Mouse (Mus musculus) small intestine, adult 2 months (tissue): ENCODE data around the gene Nox4. TPM values are rescaled to one million over a fixed set of nuclear protein-coding genes. Genes with fewer than 3 reads are reported as not detected.

ENCODE experiments used
- H3K27ac ChIP-seq: fragments of 200-500 bp; 2 replicates; pipeline ENCODE4 v1.5.1; 2012; ENCODE audit warnings: low read depth, low read length, control low read depth, inconsistent platforms; ENCODE audit not compliant: insufficient read depth
- H3K27me3 ChIP-seq: fragments of 200-500 bp; 2 replicates; pipeline ENCODE4 v1.6.1; 2012; ENCODE audit warnings: mild to moderate bottlenecking, moderate library complexity, low read length, inconsistent platforms; ENCODE audit not compliant: control insufficient read depth, insufficient read depth
- H3K36me3 ChIP-seq: fragments of 200-500 bp; 2 replicates; pipeline ENCODE4 v1.6.1; 2012; ENCODE audit warnings: mild to moderate bottlenecking, low read length, control low read depth, inconsistent platforms; ENCODE audit not compliant: control insufficient read depth, insufficient read depth
- H3K4me1 ChIP-seq: fragments of 200-500 bp; 2 replicates; pipeline ENCODE4 v1.6.1; 2012; ENCODE audit warnings: low read length, inconsistent platforms, mixed read lengths; ENCODE audit not compliant: control insufficient read depth, insufficient read depth, insufficient read length
- H3K4me3 ChIP-seq: fragments of 200-500 bp; 2 replicates; pipeline ENCODE4 v1.5.1; 2012; ENCODE audit warnings: low read depth, mild to moderate bottlenecking, control low read depth, inconsistent platforms, low read length, moderate library complexity
- CTCF ChIP-seq: fragments of 200-500 bp; IDR thresholded peaks from 2 replicates; pipeline ENCODE4 v1.5.1; 2012; ENCODE audit warnings: low read depth, mild to moderate bottlenecking, control low read depth, inconsistent platforms, low read length, moderate library complexity, mixed read lengths; ENCODE audit not compliant: insufficient replicate concordance, insufficient read length; ENCODE audit errors: extremely low read depth
- POLR2A ChIP-seq: fragments of 200-500 bp; IDR thresholded peaks from 2 replicates; pipeline ENCODE4 v1.6.1; 2012; ENCODE audit warnings: low read depth, mild to moderate bottlenecking, control low read depth, inconsistent platforms, low read length, moderate library complexity
- WGBS: fragments of 180-500 bp; shearing (Covaris S2); methylation state at CpG from one replicate; pipeline ENCODE4 v1.1.7; 2018; 5-methylcytosine and 5-hydroxymethylcytosine counted together
- polyA plus RNA-seq: library from polyadenylated mRNA; depleted of rRNA; stranded (reverse); fragments of >200 nt; gene quantifications from 2 replicates; pipeline ENCODE4 v1.2.3, GENCODE M21; 2012; rRNA removed

Nox4 gene
- 0.14 and 0.32 TPM in 2 replicates for polyA plus RNA-seq

DNA sequence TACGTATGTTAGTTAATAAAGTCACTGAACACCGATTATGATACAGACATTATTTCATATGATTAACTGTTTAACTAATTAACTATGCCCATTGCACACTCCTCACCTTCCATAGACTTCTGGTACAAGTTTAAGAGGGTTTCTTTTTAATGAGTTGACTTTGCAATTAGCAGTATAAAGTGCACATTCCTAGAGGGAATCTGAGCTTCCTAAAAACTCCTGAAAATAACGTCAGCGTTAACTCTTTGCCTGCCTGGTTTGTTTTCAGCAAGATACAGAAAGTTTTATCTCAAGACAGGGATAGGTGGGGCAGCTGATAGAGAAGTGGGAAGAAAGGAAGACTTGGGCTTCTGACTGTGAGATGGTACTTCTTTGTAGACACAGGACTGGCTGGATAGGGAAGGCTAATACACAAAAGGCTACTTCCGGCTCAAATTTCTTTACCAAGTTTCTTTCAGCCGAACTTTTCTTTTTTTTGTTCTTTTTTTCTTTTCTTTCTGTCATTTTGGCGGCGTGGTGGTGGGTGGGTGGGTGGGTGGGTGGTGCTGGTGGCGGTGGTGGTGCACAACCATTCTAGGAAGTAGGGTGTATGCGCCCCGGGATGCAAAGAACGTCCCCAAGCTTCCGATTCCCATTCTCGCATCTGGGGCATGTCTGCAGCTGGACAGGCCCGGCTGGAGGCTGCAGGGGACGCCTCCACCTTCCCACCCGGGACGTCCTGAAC is at the start of gene Nox4:
Gene Nox4 (plus strand): TSS at position 241 of the 724 bp plus-strand sequence.
- Histone ChIP-seq H3K36me3 (no peaks in the 10 kb centered on the region), H3K4me1 (no peaks in the 10 kb centered on the region), H3K27ac (no peak within 1 kb of the TSS), H3K27me3 (no peaks in the 10 kb centered on the region), H3K4me3 (peak within 1 kb of the TSS; percentile 44)
- WGBS: 8% methylated on average over 18 of the region's 18 CpGs
- TF ChIP-seq POLR2A (no peak), CTCF (no peak)

DNA sequence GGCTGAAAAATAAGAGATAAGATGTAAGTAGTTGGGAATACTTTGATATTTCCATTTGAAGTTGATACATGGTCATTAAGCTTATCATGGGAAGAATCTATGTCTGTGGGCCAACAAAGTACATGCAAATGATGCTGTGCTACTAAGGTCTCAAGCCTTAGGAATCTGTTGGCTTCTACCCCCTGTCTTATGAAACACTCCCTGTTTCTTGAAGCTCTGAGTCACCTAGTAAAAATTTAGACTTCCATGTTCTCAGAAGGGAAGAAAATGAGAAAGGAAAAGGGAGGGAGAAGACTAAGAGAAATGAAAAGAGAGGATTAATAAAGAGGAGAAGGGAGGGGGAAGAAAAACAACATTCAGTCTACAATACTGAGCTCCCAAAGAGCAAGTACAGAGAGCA is 41.1 kb upstream of the Nox4 start:
- H3K27me3 ChIP-seq: no peaks in the 10 kb centered on the region
- H3K27ac ChIP-seq: no peak overlapping the region
- no peak overlapping the region for H3K4me3 ChIP-seq
- H3K4me1 ChIP-seq: no peaks in the 10 kb centered on the region
- TF ChIP-seq CTCF (no peak), POLR2A (no peak)
- H3K36me3 ChIP-seq: no peaks in the 10 kb centered on the region

- Histone ChIP-seq H3K4me3 (no peak overlapping the region), H3K4me1 (no peaks in the 10 kb centered on the region), H3K27ac (no peak overlapping the region), H3K36me3 (no peaks in the 10 kb centered on the region), H3K27me3 (no peaks in the 10 kb centered on the region)
- TF ChIP-seq CTCF (no peak), POLR2A (no peak)
These were observed 24.2 kb upstream of the Nox4 start for GRCm38 (mm10) chr7:87221712-87222111.

GRCm38 (mm10) chr7:87222751-87223150 is 23.1 kb upstream of the Nox4 start:
- TF ChIP-seq POLR2A (no peak), CTCF (no peak)

DNA sequence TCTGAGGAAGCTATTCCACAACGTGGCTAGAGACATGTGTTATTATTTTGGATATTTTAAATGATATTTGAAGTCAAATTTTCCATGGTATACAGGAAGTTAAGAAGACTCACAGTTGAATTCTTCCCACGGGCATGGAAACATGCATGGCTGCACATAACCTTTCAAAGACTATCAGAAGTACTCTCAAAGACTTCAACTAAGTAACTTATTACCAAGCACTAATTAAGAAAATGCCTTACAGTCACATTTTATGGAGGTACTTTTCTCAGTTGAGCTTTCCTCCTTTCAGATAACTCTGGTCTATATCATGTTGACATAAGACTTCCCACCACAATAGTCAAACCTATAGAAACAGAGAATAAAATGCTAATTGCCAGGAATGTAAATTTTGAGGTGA is 20.3 kb upstream of the Nox4 start:
- 31% methylated on average over 2 of the region's 2 CpGs for WGBS
- Histone ChIP-seq H3K27ac (no peak overlapping the region), H3K27me3 (no peaks in the 10 kb centered on the region), H3K36me3 (no peaks in the 10 kb centered on the region), H3K4me1 (no peaks in the 10 kb centered on the region), H3K4me3 (no peak overlapping the region)
- TF ChIP-seq POLR2A (no peak), CTCF (no peak)

More at GRCm38 (mm10) chr7:87222751-87223150, 23.1 kb upstream of the Nox4 start:
- H3K4me1 ChIP-seq: no peaks in the 10 kb centered on the region
- H3K27ac ChIP-seq: no peak overlapping the region
- H3K36me3 ChIP-seq: no peaks in the 10 kb centered on the region
- WGBS: 71% methylated on average over 2 of the region's 2 CpGs
- no peaks in the 10 kb centered on the region for H3K27me3 ChIP-seq
- no peak overlapping the region for H3K4me3 ChIP-seq

DNA sequence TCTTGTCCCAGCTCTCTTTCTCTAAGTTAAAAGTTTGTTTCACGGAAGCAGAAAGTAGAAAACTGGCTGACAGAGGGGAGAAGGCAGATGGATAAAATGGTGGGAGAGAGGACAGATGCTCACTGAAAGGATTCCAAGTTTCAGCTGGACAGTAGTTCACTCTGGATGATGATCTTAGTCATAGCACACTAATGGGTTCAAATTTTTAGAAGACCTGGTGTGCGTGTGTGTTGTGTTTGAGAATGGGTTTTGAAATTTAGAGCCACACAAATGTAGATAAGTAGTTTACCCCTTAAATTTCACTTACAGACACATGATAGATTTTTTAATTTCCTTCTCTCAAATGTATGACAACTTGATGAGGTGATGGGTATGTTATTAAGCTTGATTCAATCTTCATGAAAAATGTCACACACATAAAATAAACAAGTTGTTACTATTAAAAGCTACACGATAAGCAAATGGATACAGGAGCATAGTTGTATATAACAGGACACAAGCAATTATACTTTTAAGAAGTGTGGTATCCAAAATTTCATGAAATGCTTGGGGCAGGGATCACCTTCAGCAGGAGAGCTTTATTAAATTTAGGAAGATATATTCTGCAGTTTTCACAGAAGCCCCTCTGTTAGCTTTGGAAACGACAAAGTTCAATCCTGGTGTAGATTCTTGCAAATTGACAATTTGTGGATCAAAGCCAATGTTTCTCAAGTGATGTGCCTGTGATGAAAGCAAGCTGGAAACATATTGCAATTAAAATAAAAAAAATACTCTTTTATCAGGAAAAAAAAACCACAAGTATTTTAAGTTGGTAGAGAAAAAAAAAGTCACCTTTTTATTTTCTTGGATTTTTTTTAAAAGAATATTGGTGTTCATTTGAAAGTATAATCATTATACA is 18.6 kb upstream of the Nox4 start:
- Histone ChIP-seq H3K4me3 (no peak overlapping the region), H3K27ac (no peak overlapping the region), H3K36me3 (no peaks in the 10 kb centered on the region), H3K4me1 (no peaks in the 10 kb centered on the region), H3K27me3 (no peaks in the 10 kb centered on the region)
- WGBS: 77% methylated on average over 4 of the region's 4 CpGs
- no peak for TF ChIP-seq CTCF
- no peak for TF ChIP-seq POLR2A

DNA sequence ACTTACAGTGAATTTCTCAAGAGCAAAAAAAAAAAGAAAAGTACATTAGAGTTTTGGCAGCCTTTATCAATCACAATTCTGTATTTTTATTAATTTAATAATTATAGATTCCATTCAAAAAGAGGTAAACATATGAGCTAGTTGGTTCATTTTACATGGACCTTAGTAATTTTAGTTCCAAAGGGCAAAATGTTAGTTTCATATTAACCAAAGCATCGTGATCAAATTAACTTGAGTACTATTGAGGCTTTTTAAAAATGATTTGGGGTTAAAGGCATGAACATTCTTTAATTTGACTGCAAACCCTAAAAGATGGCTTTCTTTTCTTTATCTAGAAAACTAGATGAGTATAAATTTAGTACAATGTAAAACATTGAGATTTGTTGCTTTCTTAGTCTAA is 16.4 kb upstream of the Nox4 start:
- no peak for TF ChIP-seq CTCF
- TF ChIP-seq POLR2A: no peak
- H3K4me1 ChIP-seq: no peaks in the 10 kb centered on the region
- WGBS: 35% methylated on average over 1 of the region's 1 CpGs

More for the DNA sequence above, 16.4 kb upstream of the Nox4 start:
- H3K4me3 ChIP-seq: no peak overlapping the region
- no peak overlapping the region for H3K27ac ChIP-seq
- no peaks in the 10 kb centered on the region for H3K36me3 ChIP-seq
- H3K27me3 ChIP-seq: no peaks in the 10 kb centered on the region
